Mouse (Mus musculus): ENCODE results near the gene Fam170b. TPM values are rescaled to one million over a fixed set of nuclear protein-coding genes. Genes with fewer than 3 reads are reported as not detected.

The Fam170b gene
- not detected in 2 replicates for polyA plus RNA-seq (2016; fragmentation: Nextera tagmentation; extraction: Ambion mirVana)

GRCm38 (mm10) chr14:32833847-32834246, at the start of gene Fam170b:
Fam170b (plus strand) TSS chr14:32833962.
- no peak for ATAC-seq (ENCODE audit: low FRiP score, low read depth)
- H3K27ac ChIP-seq: no peak within 1 kb of the TSS
- no peaks in the 10 kb centered on the region for H3K36me3 ChIP-seq
- no peak within 1 kb of the TSS for H3K9ac ChIP-seq
- no peaks in the 10 kb centered on the region for H3K4me1 ChIP-seq
- H3K27me3 ChIP-seq (replicated peaks): no peaks in the 10 kb centered on the region
- WGBS: 84% methylated on average over 8 of the region's 8 CpGs
- peaks cover 3% of the 10 kb centered on the region; the same call in 1 of the 2 replicates for H3K9me3 ChIP-seq
- no peak within 1 kb of the TSS for H3K4me2 ChIP-seq (replicated peaks)
- no peak within 1 kb of the TSS for H3K4me3 ChIP-seq

- Histone ChIP-seq H3K9ac (no peak overlapping the region), H3K9me3 (no peaks in the 10 kb centered on the region), H3K36me3 (no peaks in the 10 kb centered on the region), H3K4me2 (replicated peaks) (no peak overlapping the region), H3K4me1 (no peaks in the 10 kb centered on the region), H3K4me3 (no peak overlapping the region), H3K27ac (no peak overlapping the region), H3K27me3 (replicated peaks) (no peaks in the 10 kb centered on the region)
- no peak for ATAC-seq (ENCODE audit: low FRiP score, low read depth)
- WGBS: 84% methylated on average over 12 of the region's 12 CpGs
These were observed 49.5 kb upstream of the Fam170b start for GRCm38 (mm10) chr14:32784130-32784747.

- Histone ChIP-seq H3K27me3 (replicated peaks) (no peaks in the 10 kb centered on the region), H3K9ac (no peak overlapping the region), H3K27ac (no peak overlapping the region), H3K36me3 (no peaks in the 10 kb centered on the region), H3K9me3 (no peaks in the 10 kb centered on the region), H3K4me1 (no peaks in the 10 kb centered on the region), H3K4me2 (replicated peaks) (no peak overlapping the region), H3K4me3 (no peak overlapping the region)
- ATAC-seq (ENCODE audit: low FRiP score, low read depth): no peak
- 79% methylated on average over 4 of the region's 4 CpGs for WGBS
These were observed 49.0 kb upstream of the Fam170b start for GRCm38 (mm10) chr14:32784748-32785134.

- ATAC-seq (ENCODE audit: low FRiP score, low read depth): no peak
- H3K4me2 ChIP-seq (replicated peaks): no peak within 1 kb of the TSS
- no peaks in the 10 kb centered on the region for H3K36me3 ChIP-seq
- WGBS: 81% methylated on average over 3 of the region's 3 CpGs
- no peak within 1 kb of the TSS for H3K9ac ChIP-seq
- H3K9me3 ChIP-seq: no peaks in the 10 kb centered on the region
- no peaks in the 10 kb centered on the region for H3K27me3 ChIP-seq (replicated peaks)
- no peaks in the 10 kb centered on the region for H3K4me1 ChIP-seq
- no peak within 1 kb of the TSS for H3K27ac ChIP-seq
- no peak within 1 kb of the TSS for H3K4me3 ChIP-seq
These were observed 48.1 kb upstream of the Fam170b start, which contains the start of gene Tmem273 for GRCm38 (mm10) chr14:32785556-32786130. Tmem273 (plus strand) TSS chr14:32785963.

GRCm38 (mm10) chr14:32787691-32788090, 46.1 kb upstream of the Fam170b start:
- H3K27ac ChIP-seq: no peak overlapping the region
- H3K4me2 ChIP-seq (replicated peaks): no peak overlapping the region
- H3K4me3 ChIP-seq: no peak overlapping the region
- H3K36me3 ChIP-seq: no peaks in the 10 kb centered on the region
- WGBS: 57% methylated on average over 5 of the region's 5 CpGs
- no peaks in the 10 kb centered on the region for H3K27me3 ChIP-seq (replicated peaks)
- no peaks in the 10 kb centered on the region for H3K4me1 ChIP-seq
- no peaks in the 10 kb centered on the region for H3K9me3 ChIP-seq
- ATAC-seq (ENCODE audit: low FRiP score, low read depth): no peak
- no peak overlapping the region for H3K9ac ChIP-seq

GRCm38 (mm10) chr14:32796375-32796774, 37.4 kb upstream of the Fam170b start:
- WGBS: 62% methylated on average over 8 of the region's 8 CpGs
- no peak overlapping the region for H3K9ac ChIP-seq
- no peak overlapping the region for H3K4me2 ChIP-seq (replicated peaks)
- H3K4me1 ChIP-seq: peaks cover 5% of the 10 kb centered on the region; the same call in 1 of the 2 replicates
- ATAC-seq (ENCODE audit: low FRiP score, low read depth): no peak
- no peaks in the 10 kb centered on the region for H3K9me3 ChIP-seq
- H3K27ac ChIP-seq: no peak overlapping the region
- H3K4me3 ChIP-seq: no peak overlapping the region
- H3K36me3 ChIP-seq: no peaks in the 10 kb centered on the region
- no peaks in the 10 kb centered on the region for H3K27me3 ChIP-seq (replicated peaks)

- H3K4me3 ChIP-seq: no peak overlapping the region
- no peaks in the 10 kb centered on the region for H3K36me3 ChIP-seq
- no peak overlapping the region for H3K9ac ChIP-seq
- no peaks in the 10 kb centered on the region for H3K27me3 ChIP-seq (replicated peaks)
- 86% methylated on average over 2 of the region's 2 CpGs for WGBS
- peaks cover 5% of the 10 kb centered on the region; the same call in 1 of the 2 replicates for H3K4me1 ChIP-seq
- H3K27ac ChIP-seq: no peak overlapping the region
- no peaks in the 10 kb centered on the region for H3K9me3 ChIP-seq
- no peak overlapping the region for H3K4me2 ChIP-seq (replicated peaks)
- no peak for ATAC-seq (ENCODE audit: low FRiP score, low read depth)
These were observed 36.0 kb upstream of the Fam170b start for GRCm38 (mm10) chr14:32797803-32798202.

- Histone ChIP-seq H3K4me2 (replicated peaks) (no peak overlapping the region), H3K9ac (no peak overlapping the region), H3K27ac (no peak overlapping the region), H3K36me3 (no peaks in the 10 kb centered on the region), H3K4me3 (no peak overlapping the region), H3K4me1 (peaks cover 5% of the 10 kb centered on the region; the same call in 1 of the 2 replicates), H3K27me3 (replicated peaks) (no peaks in the 10 kb centered on the region), H3K9me3 (no peaks in the 10 kb centered on the region)
- no peak for ATAC-seq (ENCODE audit: low FRiP score, low read depth)
- WGBS: 83% methylated on average over 4 of the region's 4 CpGs
These were observed 35.4 kb upstream of the Fam170b start for GRCm38 (mm10) chr14:32798355-32798754.

- no peaks in the 10 kb centered on the region for H3K36me3 ChIP-seq
- H3K9me3 ChIP-seq: no peaks in the 10 kb centered on the region
- H3K4me2 ChIP-seq (replicated peaks): no peak overlapping the region
- ATAC-seq (ENCODE audit: low FRiP score, low read depth): no peak
- H3K4me3 ChIP-seq: no peak overlapping the region
- no peak overlapping the region for H3K9ac ChIP-seq
- no peak overlapping the region for H3K27ac ChIP-seq
- peaks cover 5% of the 10 kb centered on the region; the same call in 1 of the 2 replicates for H3K4me1 ChIP-seq
- WGBS: 96% methylated on average over 7 of the region's 7 CpGs
- no peaks in the 10 kb centered on the region for H3K27me3 ChIP-seq (replicated peaks)
These were observed 33.7 kb upstream of the Fam170b start for GRCm38 (mm10) chr14:32800048-32800447.

- Histone ChIP-seq H3K27me3 (replicated peaks) (no peaks in the 10 kb centered on the region), H3K4me1 (peaks cover 3% of the 10 kb centered on the region; the same call in 1 of the 2 replicates), H3K36me3 (no peaks in the 10 kb centered on the region), H3K9me3 (no peaks in the 10 kb centered on the region), H3K4me3 (no peak overlapping the region), H3K27ac (no peak overlapping the region), H3K9ac (no peak overlapping the region), H3K4me2 (replicated peaks) (no peak overlapping the region)
- 0 out of 2 replicates have a peak, but pooled peaks have one; percentile 33 for ATAC-seq (ENCODE audit: low FRiP score, low read depth)
- WGBS: 59% methylated on average over 11 of the region's 11 CpGs
These were observed 32.6 kb upstream of the Fam170b start for GRCm38 (mm10) chr14:32801016-32801661.

GRCm38 (mm10) chr14:32801662-32802024, 32.1 kb upstream of the Fam170b start:
- Histone ChIP-seq H3K4me3 (no peak overlapping the region), H3K4me2 (replicated peaks) (no peak overlapping the region), H3K4me1 (no peaks in the 10 kb centered on the region), H3K27ac (no peak overlapping the region), H3K9me3 (no peaks in the 10 kb centered on the region), H3K36me3 (no peaks in the 10 kb centered on the region), H3K27me3 (replicated peaks) (no peaks in the 10 kb centered on the region), H3K9ac (no peak overlapping the region)
- no peak for ATAC-seq (ENCODE audit: low FRiP score, low read depth)

- Histone ChIP-seq H3K4me1 (no peaks in the 10 kb centered on the region), H3K27ac (no peak overlapping the region), H3K9ac (no peak overlapping the region), H3K9me3 (no peaks in the 10 kb centered on the region), H3K36me3 (no peaks in the 10 kb centered on the region), H3K4me3 (no peak overlapping the region), H3K4me2 (replicated peaks) (no peak overlapping the region), H3K27me3 (replicated peaks) (no peaks in the 10 kb centered on the region)
- no peak for ATAC-seq (ENCODE audit: low FRiP score, low read depth)
These were observed 23.7 kb upstream of the Fam170b start for GRCm38 (mm10) chr14:32810111-32810510.

Measured in neural tube, embryonic 12.5 days (tissue).